Mouse (Mus musculus) neural tube, postnatal 0 days (tissue): ENCODE data around the gene Wbp1. TPM values are rescaled to one million over a fixed set of nuclear protein-coding genes. Genes with fewer than 3 reads are reported as not detected.

Experiments used
- microRNA counts: library from miRNA; unstranded; fragments of <30 nt; microRNA quantifications from one replicate; lab custom pipeline; 2015
- microRNA-seq: library from miRNA; unstranded; fragments of <30 nt; microRNA quantifications from one replicate; pipeline ENCODE4, GENCODE M21; 2016
- polyA plus RNA-seq: library from polyadenylated mRNA; unstranded; fragments of >200 nt; fragmentation: Nextera tagmentation; extraction: Ambion mirVana; gene quantifications from 2 replicates; pipeline ENCODE4 v1.2.1, GENCODE M21; 2015

Gene Wbp1
- 82.3 and 104 TPM in 2 replicates for polyA plus RNA-seq

DNA sequence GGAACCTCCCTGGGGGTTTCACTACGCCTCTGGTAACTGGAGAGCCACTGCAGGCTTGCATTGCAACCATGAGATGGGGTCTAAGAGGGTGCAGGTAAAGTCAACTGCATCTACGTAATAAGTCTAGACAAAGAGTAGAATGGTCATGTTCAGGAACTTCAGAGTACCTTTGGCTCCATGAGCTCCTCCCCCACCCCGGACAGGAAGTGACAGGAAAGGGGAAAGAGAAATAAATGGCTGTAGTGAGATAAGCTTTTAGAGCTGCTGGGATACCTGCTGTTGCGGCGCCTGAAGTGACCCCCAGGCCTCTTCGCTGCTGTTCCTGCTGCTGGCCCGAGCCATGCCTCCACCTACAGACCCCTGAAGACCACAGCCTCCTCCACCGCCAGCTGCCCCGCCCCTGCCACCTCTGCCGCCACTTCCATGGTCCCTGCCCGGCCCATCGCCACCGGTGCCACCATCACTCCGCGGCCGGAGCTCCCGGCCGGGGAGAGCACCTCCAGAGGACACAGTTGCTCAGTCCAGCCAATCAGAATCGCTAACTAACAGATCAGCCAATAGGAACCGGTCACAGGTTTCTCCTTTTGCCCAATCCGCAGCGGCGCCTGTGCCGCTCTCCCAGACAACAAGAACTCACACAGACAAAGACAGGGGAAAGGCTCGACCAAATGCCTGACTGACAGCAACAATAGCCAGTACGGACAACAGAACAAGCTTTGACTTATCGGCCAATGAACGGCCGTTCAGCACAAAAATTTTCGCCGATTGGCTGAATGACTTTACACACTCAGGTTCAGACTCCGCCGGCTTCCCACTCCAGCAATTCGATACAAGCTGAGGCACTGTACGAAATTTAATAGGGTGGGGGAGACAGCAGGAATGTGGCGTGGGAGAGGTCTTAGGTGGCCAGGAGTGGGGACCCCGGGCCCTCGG is at the start of gene Wbp1:
TSS of gene Wbp1 (minus strand) at position 630 of the 933 bp plus-strand sequence.

DNA sequence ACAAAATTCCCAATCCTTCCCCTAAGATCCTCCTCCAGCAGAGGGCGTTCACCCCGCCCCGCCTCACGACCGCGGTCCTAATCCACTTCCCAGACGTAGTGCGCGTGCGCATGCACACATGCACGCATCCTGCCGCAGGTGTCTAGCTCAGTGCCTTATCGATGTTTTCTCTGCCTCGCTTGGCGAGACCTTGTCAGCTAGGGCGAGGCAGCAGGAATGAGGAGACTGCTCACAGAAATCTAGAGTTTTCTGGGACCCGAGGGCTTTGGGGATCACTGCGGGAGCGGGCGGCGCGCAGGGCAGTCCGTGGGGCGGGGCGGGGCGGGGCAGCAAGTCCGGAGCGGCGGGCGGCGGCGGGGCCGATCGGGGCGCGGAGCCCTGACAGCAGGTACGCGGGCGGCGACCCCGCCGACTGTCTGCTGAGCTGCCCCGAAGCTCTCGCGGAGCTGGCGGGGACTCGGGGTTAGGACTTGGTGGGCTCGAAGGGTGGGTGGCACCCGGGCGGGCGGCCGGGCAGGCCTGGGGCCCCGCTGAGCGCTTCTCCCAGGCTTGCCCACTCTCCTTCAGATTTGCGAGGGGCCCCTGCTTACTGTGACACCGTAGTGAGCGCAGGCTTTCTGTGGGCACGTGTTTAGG is 44.4 kb upstream of the Wbp1 start, which contains the start of gene Dctn1:
TSS of gene Dctn1 (plus strand) at position 314 of the 636 bp plus-strand sequence.

DNA sequence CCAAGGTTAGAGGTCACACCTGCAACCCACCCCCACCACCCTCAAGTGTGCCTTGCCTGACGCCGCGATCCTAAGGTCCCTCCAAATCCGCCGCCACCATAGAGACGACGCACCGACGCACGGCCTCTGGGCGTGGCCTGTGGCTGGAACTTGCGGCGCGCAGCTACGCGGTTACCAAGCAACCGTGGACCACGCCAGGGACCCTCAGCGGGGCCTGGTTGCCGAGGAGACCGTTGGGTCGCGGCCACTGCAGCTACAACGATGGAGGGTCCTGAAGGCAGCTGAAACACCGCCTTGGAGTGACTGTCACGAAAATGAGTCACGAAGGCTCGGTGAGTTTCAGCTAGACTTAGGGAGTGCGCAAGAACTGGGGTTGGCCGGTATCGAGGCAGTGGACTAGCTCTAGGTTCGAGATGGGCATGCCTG is 34.9 kb upstream of the Wbp1 start, which contains the start of the genes Wdr54 and 1700003E16Rik:
TSS of gene Wdr54 (minus strand) at position 139 of the 426 bp plus-strand sequence.
TSS of gene 1700003E16Rik (plus strand) at position 146 of the 426 bp plus-strand sequence.

DNA sequence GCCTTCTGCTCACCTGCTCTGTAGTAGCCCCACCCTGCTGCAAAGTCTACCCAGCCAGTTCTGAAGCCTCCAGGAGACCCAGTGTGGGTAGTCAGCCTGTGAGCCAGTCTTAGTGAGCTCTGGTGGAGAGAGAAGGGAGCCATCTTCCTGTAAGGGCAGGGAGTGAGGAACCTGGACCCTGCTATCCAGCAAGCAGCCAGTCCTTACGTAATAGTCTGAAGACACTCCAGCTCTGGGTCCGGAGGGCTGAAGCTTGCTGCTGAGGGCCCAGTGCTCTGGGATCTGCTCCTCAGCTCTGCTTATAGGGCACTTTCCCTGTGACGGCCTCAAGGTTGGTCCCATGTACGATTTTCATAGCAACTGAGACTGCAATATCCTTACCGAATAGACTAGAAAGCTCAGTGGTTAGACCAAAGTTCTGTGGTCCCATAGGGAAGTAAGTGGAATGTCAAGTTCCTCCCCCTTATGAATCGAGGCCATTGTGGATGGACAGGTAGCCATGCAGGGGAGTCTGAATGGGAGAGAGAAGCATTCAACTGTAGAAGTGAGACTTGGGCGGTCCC is 13.7 kb upstream of the Wbp1 start, which contains the start of gene Rtkn:
TSS of gene Rtkn (plus strand) at position 513 of the 563 bp plus-strand sequence.

DNA sequence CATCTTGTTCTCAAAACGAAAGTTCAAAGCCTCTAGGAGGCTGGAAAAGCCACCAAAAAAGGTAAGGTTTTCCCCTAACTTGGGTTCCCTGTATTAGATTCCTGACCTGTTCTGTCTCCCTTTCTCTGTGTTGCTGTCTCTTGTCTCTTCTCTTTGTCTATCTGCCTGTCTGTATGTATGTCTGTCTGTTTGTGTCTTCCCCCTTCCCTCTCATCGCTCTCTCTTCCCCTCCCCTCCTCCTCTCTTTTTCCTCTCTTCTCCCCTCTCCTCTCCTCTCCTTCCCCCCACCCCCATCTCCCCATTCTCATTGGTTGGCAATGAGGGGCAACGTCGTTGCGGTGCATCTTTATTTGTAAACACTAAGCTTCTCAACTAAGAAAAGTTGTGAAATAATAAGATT is 4.0 kb upstream of the Wbp1 start, which contains the start of gene Ino80b:
TSS of gene Ino80b (minus strand) at position 101 of the 400 bp plus-strand sequence.

DNA sequence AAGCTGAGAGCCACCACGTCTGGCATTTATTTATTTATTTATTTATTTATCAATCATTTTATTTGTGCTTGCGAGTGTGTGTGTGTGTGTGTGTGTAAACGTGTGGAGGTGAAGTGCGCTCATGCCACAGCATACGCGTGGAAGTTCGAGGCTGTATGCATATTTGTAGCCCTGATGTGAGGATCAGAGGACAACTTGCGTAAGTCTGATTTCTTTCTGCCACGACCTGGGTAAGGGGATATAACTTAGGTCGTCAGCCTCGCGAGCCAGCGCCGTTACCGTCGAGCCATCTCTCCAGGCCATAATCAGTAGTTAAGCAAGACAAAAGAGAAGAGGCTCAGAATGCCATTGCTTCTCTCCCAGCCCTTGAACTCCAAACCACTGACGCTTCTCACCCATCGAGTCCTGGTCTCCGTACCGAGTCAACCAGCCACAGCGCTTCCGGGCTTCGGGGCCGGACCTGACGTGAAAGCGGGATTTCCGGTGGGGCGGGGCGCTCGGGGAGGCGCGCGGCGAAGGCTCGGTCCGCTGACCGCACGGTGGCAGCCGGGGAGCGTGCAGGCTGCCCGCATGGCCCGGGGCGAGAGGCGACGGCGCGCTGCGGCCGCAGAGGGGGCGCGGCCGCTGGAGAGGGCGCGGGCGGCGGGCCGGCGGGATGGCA is 6.2 kb downstream of the Wbp1 start, which contains the start of gene Mogs:
TSS of gene Mogs (plus strand) at position 486 of the 661 bp plus-strand sequence.

DNA sequence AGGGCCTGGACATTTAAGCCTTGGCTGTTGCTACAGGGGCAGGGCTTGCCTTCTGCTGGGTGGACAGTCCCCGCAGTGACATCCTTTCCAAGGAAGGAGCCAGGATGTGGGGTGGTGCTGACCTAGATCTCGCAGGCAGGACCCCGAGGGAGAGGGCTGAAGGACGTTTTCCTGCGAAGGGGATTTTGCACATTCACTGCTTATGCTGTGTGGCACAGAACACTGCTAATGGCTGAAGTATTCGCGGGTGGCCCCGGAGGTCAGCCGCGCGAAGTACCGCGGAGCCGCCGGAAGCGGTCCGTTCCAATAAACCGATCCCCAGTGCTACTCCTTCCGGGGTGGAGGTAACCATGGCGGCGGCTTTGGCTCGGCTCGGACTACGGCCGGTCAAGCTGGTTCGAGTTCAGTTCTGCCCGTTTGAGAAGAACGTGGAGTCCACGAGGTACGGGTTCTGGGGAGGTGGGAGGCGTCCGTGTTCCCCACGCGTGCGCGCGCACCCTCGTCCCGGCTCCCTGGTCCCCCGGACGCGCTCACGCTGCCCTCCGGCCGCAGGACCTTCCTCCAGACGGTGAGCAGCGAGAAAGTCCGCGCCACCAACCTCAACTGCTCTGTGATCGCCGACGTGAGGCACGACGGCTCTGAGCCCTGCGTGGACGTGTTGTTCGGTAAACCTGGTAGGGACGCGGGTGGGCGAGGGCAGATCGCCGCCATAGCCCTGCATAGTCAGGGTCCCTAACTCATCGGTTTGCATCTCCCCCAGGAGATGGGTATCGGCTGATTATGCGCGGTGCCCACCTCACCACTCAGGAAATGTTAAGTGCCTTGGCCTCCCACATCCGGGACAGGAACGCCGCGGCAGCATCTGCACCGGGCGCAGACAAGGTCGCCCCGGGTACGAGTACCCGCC is 12.3 kb downstream of the Wbp1 start, which contains the start of gene Mrpl53:
TSS of gene Mrpl53 (plus strand) at position 279 of the 907 bp plus-strand sequence.

DNA sequence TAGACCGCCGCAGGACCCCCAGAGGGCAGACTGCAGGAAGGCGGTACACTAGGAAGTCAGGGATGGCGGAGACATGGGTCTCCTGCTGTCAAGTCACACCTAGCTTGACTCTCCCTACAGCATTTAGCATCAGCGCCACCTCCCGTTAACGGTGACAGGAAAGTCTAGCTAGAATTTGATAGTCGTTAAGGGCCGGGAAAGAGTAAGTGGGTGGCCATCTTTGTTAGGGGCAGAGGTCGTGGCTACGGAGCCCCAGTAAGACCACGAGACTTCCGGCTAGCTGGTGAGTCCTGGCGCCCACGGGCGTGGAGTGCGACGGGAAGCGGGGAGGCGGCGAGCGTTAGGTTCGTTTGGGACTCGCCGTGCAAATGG is 20.1 kb downstream of the Wbp1 start, which contains the start of the genes Ccdc142 and Gm42688:
TSS of gene Ccdc142 (plus strand) at position 286 of the 372 bp plus-strand sequence.
TSS of gene Gm42688 (plus strand) at position 302 of the 372 bp plus-strand sequence.

DNA sequence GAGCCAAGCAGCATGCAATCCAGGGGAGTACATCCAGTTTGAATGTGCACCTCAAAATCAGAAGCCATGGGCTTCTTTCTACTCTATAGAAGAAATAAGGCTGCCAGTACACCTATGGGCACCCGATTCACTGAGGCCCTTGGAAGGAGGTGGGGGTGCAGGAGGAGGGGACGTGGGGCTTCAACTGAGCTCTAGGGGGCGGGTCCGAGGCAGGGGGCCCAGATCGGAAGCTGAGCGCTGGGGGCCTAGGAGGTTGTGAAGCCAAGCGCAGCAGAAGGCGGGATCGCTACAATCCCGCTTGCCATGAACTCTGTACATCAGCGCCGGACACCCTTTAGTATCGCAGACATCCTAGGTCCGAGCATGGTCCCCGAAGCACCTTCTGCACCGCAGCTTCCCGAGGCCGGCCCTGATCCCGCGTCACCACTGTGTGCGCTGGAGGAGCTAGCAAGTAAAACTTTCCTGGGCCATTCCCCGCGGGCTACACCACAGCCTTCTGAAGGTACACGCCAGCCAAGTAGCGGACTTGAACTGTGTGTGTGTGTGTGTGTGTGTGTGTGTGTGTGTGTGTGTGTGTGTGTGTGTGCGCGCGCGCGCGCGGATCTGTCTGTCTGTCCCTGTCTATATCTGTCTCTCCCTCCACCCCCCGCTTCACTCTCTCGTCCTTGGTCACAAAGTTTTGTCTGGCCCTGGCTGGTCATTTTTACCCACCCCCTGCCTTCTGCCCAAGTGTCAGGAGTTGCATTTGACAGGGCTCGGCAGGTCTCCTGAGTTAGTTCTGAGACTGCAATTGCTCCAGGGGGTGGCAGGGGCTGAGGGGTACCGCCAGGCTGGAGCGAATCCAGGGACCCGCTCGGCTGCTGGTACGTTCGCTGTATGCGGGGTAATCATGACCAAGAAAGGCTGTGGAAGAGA is 35.0 kb downstream of the Wbp1 start, which contains the start of gene Lbx2:
TSS of gene Lbx2 (plus strand) at position 247 of the 915 bp plus-strand sequence.

DNA sequence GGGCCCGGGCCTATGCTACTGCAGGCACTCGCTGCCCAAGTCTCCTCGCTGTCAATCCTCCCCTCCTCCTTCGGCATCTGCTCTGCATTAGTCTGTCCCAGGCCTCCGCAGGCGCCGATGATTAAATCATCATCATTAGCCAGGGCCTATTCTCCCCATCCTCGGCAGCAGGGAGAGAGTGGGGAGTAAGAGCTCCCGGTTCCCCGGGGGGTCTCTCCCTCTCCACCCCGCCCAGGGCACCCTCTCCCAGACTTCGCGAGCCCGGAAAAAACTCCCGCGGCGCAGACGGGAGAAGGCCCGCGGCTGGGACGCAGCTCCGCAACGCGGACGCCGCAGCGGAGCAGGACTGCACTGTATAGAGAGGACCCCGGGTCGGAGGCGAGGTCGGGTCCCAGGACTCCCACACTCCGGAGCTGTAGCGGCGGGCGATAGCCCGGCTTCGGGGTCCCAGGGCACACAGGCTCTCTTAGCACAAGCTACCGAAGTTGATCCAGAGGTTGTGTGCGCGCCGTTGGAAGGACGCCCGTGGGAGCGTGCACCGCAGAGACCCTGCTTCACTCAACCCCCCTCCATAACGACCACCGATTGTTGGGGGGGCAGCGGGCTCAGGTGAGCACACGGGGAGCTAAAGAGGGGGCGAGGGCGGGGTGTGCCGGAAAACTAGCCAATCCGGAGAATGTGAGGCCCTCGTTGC is 43.6 kb downstream of the Wbp1 start, which contains the start of gene Pcgf1:
TSS of gene Pcgf1 (plus strand) at position 240 of the 694 bp plus-strand sequence.

DNA sequence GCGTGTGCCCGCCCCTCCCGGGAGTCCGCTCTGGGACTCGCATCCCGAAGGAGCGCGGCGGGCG is 51.3 kb downstream of the Wbp1 start, which contains the start of gene Tlx2:
TSS of gene Tlx2 (minus strand) at position 47 of the 64 bp plus-strand sequence.

MicroRNAs encoded within 50 kb of the gene (microRNA counts, 519-probe panel; counts per million panel counts)
- 40.5 counts per million for microRNA mmu-miR-3470a+mmu-miR-3470b (lab: Ali Mortazavi, UCI)

Small RNAs within 50 kb of the gene (microRNA-seq; reads per million reads assigned to microRNA genes)
- gene Mir3470a, result not detected

Other genes starting within 250 kb of the Wbp1 start
- 21.0 and 21.4 TPM in 2 replicates for gene Sema4f, start 181.8 kb downstream of the Wbp1 start, polyA plus RNA-seq
- 0.10 TPM in 1 of 2 replicates, not detected in the other for gene M1ap, start 174.7 kb downstream of the Wbp1 start, polyA plus RNA-seq
- 3.8 and 4.3 TPM in 2 replicates for gene Dok1, start 88.1 kb downstream of the Wbp1 start, polyA plus RNA-seq
- gene Loxl3, start 87.4 kb downstream of the Wbp1 start, polyA plus RNA-seq, result 4.6 and 7.2 TPM in 2 replicates
- 144 and 154 TPM in 2 replicates for gene Aup1, start 67.0 kb downstream of the Wbp1 start, polyA plus RNA-seq
- gene Htra2, start 66.3 kb downstream of the Wbp1 start, polyA plus RNA-seq, result 89.7 and 95.1 TPM in 2 replicates
- 0.19 and 0.33 TPM in 2 replicates for gene Dqx1, start 63.7 kb downstream of the Wbp1 start, polyA plus RNA-seq
- 1.5 TPM in 1 of 2 replicates, not detected in the other for gene Tlx2, start 51.3 kb downstream of the Wbp1 start, polyA plus RNA-seq
- gene Pcgf1, start 43.7 kb downstream of the Wbp1 start, polyA plus RNA-seq, result 34.3 and 37.8 TPM in 2 replicates
- not detected in 2 replicates for gene Lbx2, start 35.2 kb downstream of the Wbp1 start, polyA plus RNA-seq
- 4.3 and 7.1 TPM in 2 replicates for gene Ccdc142, start 20.0 kb downstream of the Wbp1 start, polyA plus RNA-seq
- gene Gm42688, start 19.9 kb downstream of the Wbp1 start, polyA plus RNA-seq, result 4.7 and 5.3 TPM in 2 replicates
- 129 and 139 TPM in 2 replicates for gene Mrpl53, start 12.5 kb downstream of the Wbp1 start, polyA plus RNA-seq
- gene Mogs, start 6.1 kb downstream of the Wbp1 start, polyA plus RNA-seq, result 23.1 and 24.7 TPM in 2 replicates
- 13.1 and 14.2 TPM in 2 replicates for gene Ino80b, start 3.9 kb upstream of the Wbp1 start, polyA plus RNA-seq
- 21.9 and 25.3 TPM in 2 replicates for gene Rtkn, start 13.9 kb upstream of the Wbp1 start, polyA plus RNA-seq
- gene Wdr54, start 34.8 kb upstream of the Wbp1 start, polyA plus RNA-seq, result 22.2 and 23.0 TPM in 2 replicates
- gene 1700003E16Rik, start 34.8 kb upstream of the Wbp1 start, polyA plus RNA-seq, result 13.4 and 14.9 TPM in 2 replicates
- gene Dctn1, start 44.4 kb upstream of the Wbp1 start, polyA plus RNA-seq, result 129 and 141 TPM in 2 replicates
- 0.19 and 0.31 TPM in 2 replicates for gene Slc4a5, start 98.3 kb upstream of the Wbp1 start, polyA plus RNA-seq
- 29.1 and 30.6 TPM in 2 replicates for gene Mthfd2, start 204.3 kb upstream of the Wbp1 start, polyA plus RNA-seq
- gene Mob1a, start 204.5 kb upstream of the Wbp1 start, polyA plus RNA-seq, result 16.4 and 16.8 TPM in 2 replicates
- 84.4 and 102 TPM in 2 replicates for gene Bola3, start 227.6 kb upstream of the Wbp1 start, polyA plus RNA-seq